Mouse (Mus musculus) myocyte (in vitro differentiated cells): ENCODE data around the gene Bri3. TPM values are rescaled to one million over a fixed set of nuclear protein-coding genes. Genes with fewer than 3 reads are reported as not detected.

Experiments used
- H3K27me3 ChIP-seq: one replicate; pipeline ENCODE4 v1.6.1; 2011; ENCODE audit not compliant: control insufficient read depth, insufficient read depth, insufficient read length
- H3K36me3 ChIP-seq: one replicate; pipeline ENCODE4 v1.6.1; 2011; ENCODE audit not compliant: control insufficient read depth, insufficient read depth
- H3K4me2 ChIP-seq: one replicate; pipeline ENCODE4 v1.6.1; 2011; ENCODE audit warnings: low read depth, control low read depth
- H3K4me3 ChIP-seq: one replicate; pipeline ENCODE4 v1.5.1; 2011; ENCODE audit warnings: mild to moderate bottlenecking, control low read depth, moderate library complexity
- H3K79me2 ChIP-seq: one replicate; pipeline ENCODE4 v1.6.1; 2011; ENCODE audit not compliant: control insufficient read depth, insufficient read depth
- H3ac ChIP-seq: one replicate; pipeline ENCODE4 v1.6.1; 2011; ENCODE audit not compliant: control insufficient read depth, insufficient read length
- CEBPB ChIP-seq: IDR thresholded peaks from 2 replicates; pipeline ENCODE4 v1.6.1; 2011; ENCODE audit warnings: mild to moderate bottlenecking, moderate library complexity; ENCODE audit not compliant: poor library complexity, insufficient read depth, severe bottlenecking
- E2F4 ChIP-seq: IDR thresholded peaks from one replicate; pipeline ENCODE4 v1.6.1; 2011; ENCODE audit warnings: mild to moderate bottlenecking, control low read depth, moderate library complexity; ENCODE audit not compliant: insufficient read depth
- MAX ChIP-seq: IDR thresholded peaks from one replicate; pipeline ENCODE4 v1.6.1; 2011; ENCODE audit warnings: low read depth, mild to moderate bottlenecking, control low read depth
- MYOD1 ChIP-seq, 3 experiments: IDR thresholded peaks; one replicate each; pipeline ENCODE4 v1.6.1; 2011; ENCODE audit warnings: control low read depth in 2 of 3, low read depth in 2 of 3, mild to moderate bottlenecking in 2 of 3, moderate library complexity in 1 of 3; ENCODE audit not compliant: insufficient read length in 2 of 3, control insufficient read depth in 1 of 3
- MYOG ChIP-seq, 3 experiments: IDR thresholded peaks; one replicate each; pipeline ENCODE4 v1.6.1; 2011; ENCODE audit warnings: control low read depth in 2 of 3, low read depth in 2 of 3, mild to moderate bottlenecking in 2 of 3; ENCODE audit not compliant: insufficient read length in 2 of 3, control insufficient read depth in 1 of 3, insufficient read depth in 1 of 3
- POLR2A ChIP-seq: IDR thresholded peaks from one replicate; pipeline ENCODE4 v1.6.1; 2011; ENCODE audit warnings: low read depth, mild to moderate bottlenecking, control low read depth, moderate library complexity; ENCODE audit not compliant: insufficient read length
- POLR2AphosphoS2 ChIP-seq: IDR thresholded peaks from one replicate; pipeline ENCODE4 v1.6.1; 2011; ENCODE audit warnings: low read depth, control low read depth; ENCODE audit not compliant: insufficient read length
- REST ChIP-seq: IDR thresholded peaks from one replicate; pipeline ENCODE4 v1.6.1; 2011; ENCODE audit warnings: mild to moderate bottlenecking, control low read depth, moderate library complexity; ENCODE audit not compliant: insufficient read depth, insufficient read length
- SRF ChIP-seq: IDR thresholded peaks from one replicate; pipeline ENCODE4 v1.6.1; 2011; ENCODE audit warnings: low read depth; ENCODE audit not compliant: control insufficient read depth, insufficient read length
- TCF12 ChIP-seq: IDR thresholded peaks from one replicate; pipeline ENCODE4 v1.6.1; 2011; ENCODE audit warnings: mild to moderate bottlenecking, control low read depth; ENCODE audit not compliant: poor library complexity, insufficient read depth, severe bottlenecking
- TCF3 ChIP-seq: IDR thresholded peaks from one replicate; pipeline ENCODE4 v1.6.1; 2011; ENCODE audit warnings: low read depth, control low read depth; ENCODE audit not compliant: insufficient read length
- USF1 ChIP-seq: IDR thresholded peaks from one replicate; pipeline ENCODE4 v1.6.1; 2011; ENCODE audit warnings: low read depth, mild to moderate bottlenecking, control low read depth, moderate library complexity
- polyA plus RNA-seq: library from polyadenylated mRNA; unstranded; fragments of >200 nt; fragmentation: generic; extraction: Trizol; gene quantifications from one replicate; pipeline ENCODE4 v1.2.1, GENCODE M21; 2012; ENCODE audit warnings: missing spikeins

Bri3 gene
- polyA plus RNA-seq, 1 experiment, result 153 TPM

- Histone ChIP-seq H3K4me2 (no peak overlapping the region), H3K4me3 (no peak overlapping the region), H3K27me3 (peaks cover 13% of the 10 kb centered on the region), H3ac (no peak overlapping the region), H3K36me3 (no peaks in the 10 kb centered on the region), H3K79me2 (no peaks in the 10 kb centered on the region)
- TF ChIP-seq TCF12 (no peak), SRF (no peak), TCF3 (no peak), REST (no peak), CEBPB (no peak), USF1 (no peak), POLR2A (no peak), MYOG (IDR thresholded peaks at IDR 0.05; ENCODE audit: control insufficient read depth in 1 of 3, insufficient read depth in 1 of 3, insufficient read length in 2 of 3, low read depth in 2 of 3) (no peak), POLR2AphosphoS2 (no peak), MAX (no peak), E2F4 (no peak)
Measured at GRCm38 (mm10) chr5:144420001-144420400, 175.8 kb downstream of the Bri3 start.

GRCm38 (mm10) chr5:144426697-144427096, 182.5 kb downstream of the Bri3 start:
- no peak overlapping the region for H3ac ChIP-seq
- no peaks in the 10 kb centered on the region for H3K79me2 ChIP-seq
- TF ChIP-seq MYOD1 (IDR thresholded peaks at IDR 0.05; ENCODE audit: control insufficient read depth in 1 of 3, insufficient read length in 2 of 3, low read depth in 2 of 3) (no peak), MYOG (IDR thresholded peaks at IDR 0.05; ENCODE audit: control insufficient read depth in 1 of 3, insufficient read depth in 1 of 3, insufficient read length in 2 of 3, low read depth in 2 of 3) (no peak), TCF3 (no peak), SRF (no peak), CEBPB (no peak), E2F4 (no peak), TCF12 (no peak), MAX (no peak), REST (no peak), POLR2A (no peak), USF1 (no peak), POLR2AphosphoS2 (no peak)
- H3K36me3 ChIP-seq, result no peaks in the 10 kb centered on the region
- H3K4me3 ChIP-seq, result no peak overlapping the region
- H3K4me2 ChIP-seq, result no peak overlapping the region
- peaks cover 14% of the 10 kb centered on the region for H3K27me3 ChIP-seq

- H3ac ChIP-seq, result no peak overlapping the region
- TF ChIP-seq POLR2AphosphoS2, result no peak
- TF ChIP-seq POLR2A, result no peak
- no peak for TF ChIP-seq TCF3
- TF ChIP-seq MYOD1 (IDR thresholded peaks at IDR 0.05; ENCODE audit: control insufficient read depth in 1 of 3, insufficient read length in 2 of 3, low read depth in 2 of 3), result no peak
Measured at GRCm38 (mm10) chr5:144427861-144428260, 183.6 kb downstream of the Bri3 start.

DNA sequence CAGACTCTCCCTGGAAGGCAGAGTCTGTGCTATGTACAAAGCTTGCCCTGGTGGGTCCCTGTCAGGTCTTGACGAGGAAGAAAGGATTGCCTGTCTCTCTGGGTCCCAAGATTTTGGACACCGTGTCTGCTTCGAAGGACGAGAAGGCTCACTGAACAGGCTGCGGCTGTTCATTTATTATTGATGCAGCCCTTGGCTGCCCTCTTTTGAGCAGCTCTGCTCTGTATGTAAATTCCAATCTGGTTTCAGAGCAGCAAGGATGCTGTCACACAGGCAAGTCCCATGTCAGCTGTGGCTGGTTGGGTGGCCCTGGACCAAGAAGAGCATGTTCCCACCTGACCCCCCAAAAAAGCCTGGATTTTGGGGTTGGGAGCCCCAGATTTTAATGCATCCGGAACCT, 187.2 kb downstream of the Bri3 start:
- peaks cover 22% of the 10 kb centered on the region for H3K27me3 ChIP-seq
- no peak overlapping the region for H3K4me2 ChIP-seq
- H3K36me3 ChIP-seq, result no peaks in the 10 kb centered on the region
- H3K4me3 ChIP-seq, result no peak overlapping the region
- TF ChIP-seq TCF3 (no peak), SRF (no peak), POLR2AphosphoS2 (no peak), MYOG (IDR thresholded peaks at IDR 0.05; ENCODE audit: control insufficient read depth in 1 of 3, insufficient read depth in 1 of 3, insufficient read length in 2 of 3, low read depth in 2 of 3) (no peak)
- no peak overlapping the region for H3ac ChIP-seq
- no peaks in the 10 kb centered on the region for H3K79me2 ChIP-seq

More at GRCm38 (mm10) chr5:144427861-144428260, 183.6 kb downstream of the Bri3 start:
- H3K4me3 ChIP-seq, result no peak overlapping the region
- H3K36me3 ChIP-seq, result no peaks in the 10 kb centered on the region
- H3K4me2 ChIP-seq, result no peak overlapping the region
- H3K27me3 ChIP-seq, result peaks cover 14% of the 10 kb centered on the region
- H3K79me2 ChIP-seq, result no peaks in the 10 kb centered on the region

DNA sequence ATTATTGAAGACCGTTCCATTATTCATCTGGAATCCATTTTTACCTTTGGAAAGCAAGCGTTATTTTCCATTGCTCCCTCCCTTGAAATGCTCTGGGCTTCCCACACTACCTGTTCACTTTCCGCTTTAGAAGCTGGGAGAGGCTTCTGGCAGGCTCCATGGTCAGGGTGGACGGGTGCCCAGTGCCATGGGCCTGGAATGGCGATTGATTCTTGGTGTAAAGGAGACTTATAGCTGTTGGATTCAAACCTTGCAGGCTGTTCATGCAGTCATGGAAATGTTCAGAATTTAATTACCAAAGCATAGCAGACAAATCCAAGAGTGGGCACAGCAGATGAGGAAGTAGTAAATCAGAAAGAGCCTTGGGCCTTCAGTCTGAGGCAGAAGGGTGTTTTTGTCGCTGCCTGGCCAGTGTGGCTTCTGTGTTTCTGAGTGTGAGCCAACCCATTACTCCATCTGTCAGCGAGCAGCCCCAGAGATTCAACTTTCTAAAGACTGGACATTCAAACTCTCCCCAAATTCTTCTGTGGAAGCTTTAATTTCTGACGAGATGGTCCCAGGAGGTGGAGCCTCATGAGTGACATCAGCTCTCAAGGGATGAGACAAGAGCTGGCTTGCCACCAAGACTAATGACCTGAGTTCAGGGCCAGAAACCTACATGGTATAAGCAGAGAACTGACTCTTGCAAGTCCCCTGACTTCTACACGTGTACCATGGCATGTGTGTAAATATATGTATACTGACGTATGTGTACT, 195.2 kb downstream of the Bri3 start:
- Histone ChIP-seq H3K4me3 (no peak overlapping the region), H3K4me2 (no peak overlapping the region), H3K36me3 (no peaks in the 10 kb centered on the region), H3K79me2 (no peaks in the 10 kb centered on the region), H3ac (no peak overlapping the region), H3K27me3 (peaks cover 10% of the 10 kb centered on the region)
- no peak for TF ChIP-seq CEBPB
- TF ChIP-seq MYOD1 (IDR thresholded peaks at IDR 0.05; ENCODE audit: control insufficient read depth in 1 of 3, insufficient read length in 2 of 3, low read depth in 2 of 3), result no peak
- TF ChIP-seq POLR2AphosphoS2, result no peak
- no peak for TF ChIP-seq TCF12
- no peak for TF ChIP-seq USF1
- TF ChIP-seq MYOG (IDR thresholded peaks at IDR 0.05; ENCODE audit: control insufficient read depth in 1 of 3, insufficient read depth in 1 of 3, insufficient read length in 2 of 3, low read depth in 2 of 3), result no peak
- no peak for TF ChIP-seq TCF3
- TF ChIP-seq REST, result no peak
- TF ChIP-seq POLR2A, result no peak
